Mouse (Mus musculus): ENCODE data around the gene Hexb. TPM values are rescaled to one million over a fixed set of nuclear protein-coding genes. Genes with fewer than 3 reads are reported as not detected.

Gene Hexb
- total RNA-seq (2021), result 100 to 1,000 TPM in 1 of 2 experiments, 10 to 100 TPM in 1; 91.3 to 102 TPM
- long read RNA-seq, transcript Hexb-201 (14 exons, 1,905 nt), result major isoform, 229 of 246 reads
- long read RNA-seq, partial matches to known transcripts, result 2 of 246 reads
- long read RNA-seq, other reads (novel, unspliced or antisense), result 15 of 246 reads

DNA sequence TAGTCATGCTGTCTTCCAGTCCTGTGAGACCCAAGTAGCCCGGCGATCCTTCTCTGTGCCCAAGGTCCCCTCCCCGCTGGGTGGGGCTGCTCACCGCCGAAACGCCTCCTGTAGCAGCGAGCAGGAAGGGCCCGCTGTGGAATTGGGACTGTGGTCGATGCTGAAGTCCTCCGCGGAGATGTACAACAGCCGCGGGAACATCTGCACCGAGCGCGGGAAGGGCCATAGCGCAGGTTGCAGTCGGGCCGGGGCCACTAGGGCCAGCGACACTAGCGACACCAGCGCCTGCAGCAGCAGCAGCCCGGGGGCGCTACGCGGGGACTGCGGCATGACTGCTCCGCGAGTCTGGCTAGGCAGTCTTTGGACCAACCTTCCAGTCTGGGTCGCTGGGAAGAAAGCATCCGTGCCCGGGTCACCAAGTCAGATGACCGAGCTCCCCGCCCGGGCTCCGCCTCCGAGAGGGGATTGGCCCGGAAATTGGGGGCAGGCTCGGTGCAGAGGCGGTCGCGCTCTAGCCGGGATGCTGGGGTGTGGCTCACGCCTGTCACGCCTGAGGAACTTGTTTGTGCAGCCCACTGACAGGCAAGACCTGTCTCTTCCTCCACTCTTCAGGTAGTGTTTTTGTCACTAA lies at the start of gene Hexb:
Hexb (minus strand) TSS at position 426 of the 631 bp plus-strand sequence.
- DNase-seq (ENCODE audit: low spot score in 2 of 2), result peak; percentile 78 to 86

DNA sequence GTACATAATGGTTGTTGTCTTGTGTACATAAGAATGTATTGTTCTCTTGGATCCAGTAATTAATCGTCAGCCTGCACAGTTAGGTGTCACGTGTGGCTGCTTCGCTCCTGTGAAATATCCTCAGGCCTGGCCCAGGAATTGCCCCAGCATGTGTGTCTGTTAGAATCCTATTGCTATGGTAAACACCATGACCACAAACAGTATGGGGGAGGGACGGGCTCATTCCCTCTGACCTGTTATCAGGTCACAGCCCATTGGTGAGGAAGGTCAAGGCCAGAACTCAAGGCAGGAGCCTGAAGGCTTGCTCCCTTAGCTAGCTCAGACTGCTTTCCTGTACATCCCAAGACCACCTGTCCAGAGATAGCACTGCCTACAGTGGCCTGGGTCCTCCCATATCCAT lies 49.6 kb upstream of the Hexb start:
- DNase-seq (ENCODE audit: low spot score in 2 of 2), result no peak

DNA sequence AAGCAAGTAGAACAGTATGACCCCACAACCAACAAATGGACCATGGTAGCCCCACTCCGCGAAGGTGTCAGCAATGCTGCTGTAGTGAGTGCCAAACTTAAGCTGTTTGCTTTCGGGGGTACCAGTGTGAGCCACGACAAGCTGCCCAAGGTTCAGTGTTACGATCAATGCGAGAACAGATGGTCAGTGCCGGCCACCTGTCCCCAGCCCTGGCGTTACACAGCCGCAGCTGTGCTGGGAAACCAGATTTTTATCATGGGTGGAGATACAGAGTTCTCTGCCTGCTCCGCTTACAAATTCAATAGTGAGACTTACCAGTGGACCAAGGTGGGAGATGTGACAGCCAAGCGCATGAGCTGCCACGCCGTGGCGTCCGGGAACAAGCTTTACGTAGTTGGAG lies 48.1 kb upstream of the Hexb start:
- peak in 1 of 2 experiments; percentile 39 for DNase-seq (ENCODE audit: low spot score in 2 of 2)

- DNase-seq (ENCODE audit: low spot score in 2 of 2), result no peak
Observed at GRCm38 (mm10) chr13:97245157-97245556, 47.0 kb upstream of the Hexb start.

DNA sequence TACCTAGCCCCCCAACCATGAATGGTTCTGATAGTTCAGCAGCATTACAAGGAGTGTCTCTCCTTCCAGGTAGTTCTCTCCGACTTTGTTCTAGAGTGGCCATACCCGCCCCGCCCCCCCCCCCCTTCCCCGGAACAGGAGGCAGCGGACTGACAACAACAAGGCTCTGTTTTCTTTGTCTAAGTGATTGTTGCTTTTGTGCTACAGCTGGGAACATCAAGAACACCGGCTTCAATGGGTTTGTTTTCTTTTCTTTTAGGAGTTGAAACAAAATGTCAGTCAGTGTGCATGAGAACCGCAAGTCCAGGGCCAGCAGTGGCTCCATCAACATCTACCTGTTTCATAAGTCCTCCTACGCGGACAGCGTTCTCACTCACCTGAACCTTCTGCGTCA lies 46.6 kb upstream of the Hexb start:
- DNase-seq (ENCODE audit: low spot score in 2 of 2), result no peak

- no peak for DNase-seq (ENCODE audit: low spot score in 2 of 2)
Observed at GRCm38 (mm10) chr13:97243962-97244711, 46.0 kb upstream of the Hexb start.

- peak in 1 of 2 experiments; percentile 41 for DNase-seq (ENCODE audit: low spot score in 2 of 2)
Observed at GRCm38 (mm10) chr13:97242716-97243115, 44.6 kb upstream of the Hexb start.

DNA sequence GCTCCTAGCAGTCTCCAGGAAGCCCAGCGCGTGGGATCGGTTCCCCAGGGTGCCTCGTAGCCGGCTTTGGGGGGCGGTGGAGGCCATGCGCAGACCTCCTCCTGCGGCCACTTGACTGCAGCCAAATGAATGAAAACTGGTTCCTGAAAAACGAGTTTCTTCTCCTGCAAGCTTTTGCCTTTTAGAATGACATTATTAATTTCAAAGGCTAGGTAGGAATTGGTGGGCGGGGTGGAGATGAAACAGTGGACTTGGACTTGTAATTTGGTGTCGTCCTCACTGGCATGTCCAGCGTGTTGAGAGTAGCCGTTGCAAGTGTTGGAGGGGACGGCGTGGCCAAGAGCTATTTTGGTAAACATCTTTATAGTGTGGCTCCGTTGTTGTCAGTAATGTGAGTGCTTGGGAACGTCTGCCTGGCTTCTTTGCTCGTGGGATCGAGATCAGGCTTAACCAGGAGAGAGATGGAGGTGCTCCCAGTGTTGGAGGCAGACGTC lies 43.7 kb upstream of the Hexb start:
- DNase-seq (ENCODE audit: low spot score in 2 of 2), result no peak

DNA sequence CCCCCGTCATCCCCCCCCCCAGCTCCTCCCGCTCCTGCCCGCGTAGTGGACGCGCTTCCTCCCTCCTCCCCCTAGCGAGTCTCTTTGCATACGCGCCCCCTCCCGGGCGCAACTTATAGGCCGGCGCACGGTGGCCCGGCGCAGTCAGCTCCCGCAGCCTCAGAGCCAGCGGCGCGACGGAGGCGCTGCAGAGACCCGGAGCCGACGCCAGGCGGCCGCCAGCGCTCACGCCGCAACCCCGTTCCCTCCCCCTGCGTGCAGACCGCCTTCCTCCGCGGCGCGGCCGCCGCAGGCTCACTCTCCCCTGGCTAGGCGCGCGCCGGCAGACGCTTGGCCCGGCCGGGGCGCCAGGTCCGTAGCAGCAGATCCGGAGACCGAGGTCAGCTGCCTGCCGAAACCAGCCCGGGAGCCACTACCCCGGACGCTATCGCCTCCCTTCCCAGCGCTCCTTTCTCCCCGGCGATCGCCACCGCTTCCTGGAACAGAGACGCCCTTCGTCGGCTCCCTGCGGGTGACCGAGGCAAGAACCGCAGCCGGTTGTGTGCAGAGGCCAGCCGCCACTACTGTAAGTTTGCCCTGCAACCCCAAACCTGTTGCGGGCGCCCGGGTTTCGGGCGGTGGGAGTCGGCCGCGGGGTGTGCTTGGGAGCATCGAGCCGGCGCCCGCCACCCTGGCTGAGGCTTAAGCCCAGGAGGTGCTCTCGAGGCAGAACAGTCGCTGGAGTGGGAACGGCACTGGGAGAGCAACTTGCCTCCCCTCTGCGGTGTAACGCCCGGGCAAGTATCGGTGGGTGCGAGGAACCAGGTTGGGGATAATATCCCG lies 43.0 kb upstream of the Hexb start, which contains the start of gene Enc1:
Enc1 (plus strand) TSS at position 141 of the 822 bp plus-strand sequence.
- peak; percentile 91 to 94 for DNase-seq (ENCODE audit: low spot score in 2 of 2)

DNA sequence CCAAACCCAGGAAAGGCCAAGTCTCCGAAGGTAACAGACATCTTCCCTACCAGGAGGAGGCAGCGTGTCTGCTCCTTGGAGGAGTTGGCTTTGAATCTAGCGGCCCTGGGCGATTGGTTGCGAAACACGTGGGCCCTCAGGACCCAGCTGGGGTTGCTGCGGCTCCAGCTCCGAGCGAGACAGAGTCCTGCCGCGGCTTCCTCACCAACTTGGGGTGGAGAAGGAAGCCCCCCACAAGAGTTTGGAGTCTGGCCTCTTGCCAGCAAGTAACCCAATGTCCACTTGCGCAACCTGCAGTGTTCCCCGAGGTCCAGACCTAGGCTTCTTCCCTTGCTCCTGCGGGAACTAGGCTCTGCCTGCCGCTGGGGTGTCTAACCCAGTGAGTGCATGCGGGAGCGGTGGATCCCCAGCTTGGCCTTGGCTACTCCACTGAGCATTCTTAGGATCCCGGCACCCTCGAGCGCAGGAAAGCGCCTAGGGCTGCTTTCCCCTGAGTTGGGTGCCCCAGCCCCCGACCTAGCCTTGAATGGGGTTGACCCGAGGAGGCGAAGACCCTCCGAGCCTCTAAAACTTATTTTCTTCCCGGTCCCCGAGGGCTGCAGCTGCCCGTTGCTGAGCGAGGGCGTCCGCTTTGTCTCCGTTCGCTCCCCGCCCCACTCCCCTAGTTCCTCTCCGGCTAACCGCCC lies 42.3 kb upstream of the Hexb start:
- peak; percentile 74 to 79 for DNase-seq (ENCODE audit: low spot score in 2 of 2)

- DNase-seq (ENCODE audit: low spot score in 2 of 2), result peak in 1 of 2 experiments; percentile 61
Observed at GRCm38 (mm10) chr13:97239343-97240180, 41.4 kb upstream of the Hexb start.

GRCm38 (mm10) chr13:97238181-97238981 lies 40.2 kb upstream of the Hexb start:
- DNase-seq (ENCODE audit: low spot score in 2 of 2), result no peak

GRCm38 (mm10) chr13:97237700-97238099 lies 39.5 kb upstream of the Hexb start:
- DNase-seq (ENCODE audit: low spot score in 2 of 2), result no peak

DNA sequence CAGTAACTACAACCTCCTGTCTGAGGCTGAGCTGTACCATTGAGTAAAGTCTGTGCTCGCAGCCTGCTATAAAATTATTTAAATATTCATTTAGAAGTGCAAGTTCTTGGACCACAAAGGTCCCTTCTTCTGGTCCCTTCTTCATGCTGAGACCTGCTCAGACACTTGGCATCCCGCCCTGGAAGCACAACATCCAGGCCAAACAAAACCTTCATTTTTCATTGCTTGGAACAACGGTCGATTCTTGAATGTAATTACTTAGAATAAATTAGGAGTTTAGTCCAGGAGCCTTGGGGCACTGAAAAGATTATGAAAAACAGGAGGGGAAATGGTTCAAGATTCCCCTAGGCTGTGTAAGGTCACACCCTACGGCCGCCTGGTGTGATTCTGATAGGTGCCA lies 37.8 kb upstream of the Hexb start:
- no peak for DNase-seq (ENCODE audit: low spot score in 2 of 2)

- peak; percentile 91 to 94 for DNase-seq (ENCODE audit: low spot score in 2 of 2)
Observed at GRCm38 (mm10) chr13:97234785-97235417, 36.7 kb upstream of the Hexb start.

DNA sequence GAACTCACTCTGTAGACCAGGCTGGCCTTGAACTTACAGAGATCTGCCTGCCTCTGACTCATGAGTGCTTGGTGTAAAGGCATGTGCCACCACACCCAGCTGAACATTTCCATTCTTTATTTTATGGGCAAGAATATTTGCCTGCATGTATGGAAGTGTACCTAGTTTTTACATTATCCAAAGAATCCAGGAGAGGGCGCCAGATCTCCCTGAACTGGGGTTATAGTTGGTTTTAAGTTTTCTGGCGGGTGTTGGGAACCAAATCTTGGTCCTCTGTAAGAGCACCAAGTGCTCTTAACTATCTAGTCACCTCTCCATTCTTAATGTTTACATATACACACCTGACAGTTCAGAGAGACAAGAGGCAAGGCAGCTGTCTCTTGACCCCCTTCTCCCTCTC lies 34.9 kb upstream of the Hexb start:
- DNase-seq (ENCODE audit: low spot score in 2 of 2), result no peak

GRCm38 (mm10) chr13:97230101-97230500 lies 31.9 kb upstream of the Hexb start:
- DNase-seq (ENCODE audit: low spot score in 2 of 2), result no peak

DNA sequence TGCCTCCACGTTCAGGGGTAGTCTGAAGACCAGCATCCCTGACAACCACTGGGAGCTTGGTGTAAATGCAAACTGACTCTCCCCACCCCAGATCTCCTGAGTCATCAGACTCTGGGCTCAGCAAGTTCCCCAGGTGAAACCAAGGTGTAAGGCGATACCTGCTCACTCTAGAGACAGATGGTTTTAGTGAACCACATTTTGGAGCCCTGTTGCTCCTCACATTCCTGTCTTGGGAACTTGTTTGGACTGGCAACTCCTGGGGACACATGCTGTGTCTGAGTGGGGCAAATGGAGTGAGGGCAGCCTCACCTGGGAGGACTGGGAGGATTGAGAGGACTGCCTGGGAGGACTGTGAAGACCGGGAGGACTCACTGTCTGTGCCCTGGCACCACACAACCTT lies 29.6 kb upstream of the Hexb start:
- no peak for DNase-seq (ENCODE audit: low spot score in 2 of 2)
